Mouse (Mus musculus): ENCODE results near the gene Klk14.

Klk14 gene

GRCm38 (mm10) chr7:43713741-43714351 lies 23.6 kb downstream of the Klk14 start:
- DNase-seq (ENCODE audit: low read depth, low spot score), result no peak

All from mesoderm, embryonic 11.5 days (tissue).